Mouse (Mus musculus): ENCODE measurements at regions not wholly inside any gene's neighbourhood (a gene's known extent, or its start where the extent isn't known, plus 50 kb on each side); places are given as distances from the start of the nearest gene placed in this dataset.

GRCm38 (mm10) chr14:62171256-62172047 is 120.9 kb upstream of the Rnaseh2b start:
- no peak overlapping the region for H3K9ac ChIP-seq
- H3K9me3 ChIP-seq, result no peaks in the 10 kb centered on the region
- H3K36me3 ChIP-seq, result no peaks in the 10 kb centered on the region
- no peak overlapping the region for H3K4me3 ChIP-seq
- WGBS, result 73% methylated on average over 15 of the region's 15 CpGs
- H3K27me3 ChIP-seq, result no peaks in the 10 kb centered on the region
- no peak overlapping the region for H3K4me2 ChIP-seq
- H3K4me1 ChIP-seq (replicated peaks), result peaks cover 25% of the 10 kb centered on the region
- H3K27ac ChIP-seq, result no peak overlapping the region
- no peak for ATAC-seq (ENCODE audit: low FRiP score)

GRCm38 (mm10) chr14:62173835-62174530 is 118.4 kb upstream of the Rnaseh2b start:
- Histone ChIP-seq H3K36me3 (no peaks in the 10 kb centered on the region), H3K4me1 (replicated peaks) (peaks cover 25% of the 10 kb centered on the region), H3K9ac (no peak overlapping the region), H3K4me2 (0 out of 2 replicates have a peak overlapping the region, but pooled peaks have one; percentile 29), H3K9me3 (no peaks in the 10 kb centered on the region), H3K27me3 (no peaks in the 10 kb centered on the region), H3K4me3 (no peak overlapping the region), H3K27ac (peak overlapping the region; percentile 8; the same call in 1 of the 2 replicates)
- ATAC-seq (ENCODE audit: low FRiP score), result peak; percentile 52; the same call in 1 of the 2 replicates
- WGBS, result 38% methylated on average over 16 of the region's 16 CpGs

- Histone ChIP-seq H3K4me1 (replicated peaks) (peaks cover 25% of the 10 kb centered on the region), H3K36me3 (no peaks in the 10 kb centered on the region), H3K4me2 (no peak overlapping the region), H3K27ac (no peak overlapping the region), H3K4me3 (no peak overlapping the region), H3K9ac (no peak overlapping the region), H3K27me3 (no peaks in the 10 kb centered on the region), H3K9me3 (no peaks in the 10 kb centered on the region)
- ATAC-seq (ENCODE audit: low FRiP score), result no peak
- 63% methylated on average over 12 of the region's 12 CpGs for WGBS
Measured at GRCm38 (mm10) chr14:62175384-62176048, 116.9 kb upstream of the Rnaseh2b start.

- no peak overlapping the region for H3K27ac ChIP-seq
- no peaks in the 10 kb centered on the region for H3K27me3 ChIP-seq
- no peak for ATAC-seq (ENCODE audit: low FRiP score)
- no peaks in the 10 kb centered on the region for H3K9me3 ChIP-seq
- no peak overlapping the region for H3K4me3 ChIP-seq
- peaks cover 25% of the 10 kb centered on the region for H3K4me1 ChIP-seq (replicated peaks)
- no peak overlapping the region for H3K4me2 ChIP-seq
- 89% methylated on average over 5 of the region's 5 CpGs for WGBS
- H3K9ac ChIP-seq, result no peak overlapping the region
- H3K36me3 ChIP-seq, result no peaks in the 10 kb centered on the region
Measured at GRCm38 (mm10) chr14:62177509-62177908, 114.9 kb upstream of the Rnaseh2b start.

- Histone ChIP-seq H3K9me3 (no peaks in the 10 kb centered on the region), H3K27ac (no peak overlapping the region), H3K9ac (no peak overlapping the region), H3K27me3 (0 out of 2 replicates have a peak, but pooled peaks cover 4% of the 10 kb centered on the region), H3K4me3 (no peak overlapping the region), H3K4me2 (no peak overlapping the region), H3K36me3 (no peaks in the 10 kb centered on the region), H3K4me1 (replicated peaks) (no peaks in the 10 kb centered on the region)
- WGBS, result 77% methylated on average over 11 of the region's 11 CpGs
- no peak for ATAC-seq (ENCODE audit: low FRiP score)
Measured at GRCm38 (mm10) chr14:62187360-62187759, 105.0 kb upstream of the Rnaseh2b start.

GRCm38 (mm10) chr14:62188147-62188885 is 104.1 kb upstream of the Rnaseh2b start:
- Histone ChIP-seq H3K4me2 (no peak overlapping the region), H3K4me3 (no peak overlapping the region), H3K9me3 (no peaks in the 10 kb centered on the region), H3K27ac (no peak overlapping the region), H3K4me1 (replicated peaks) (0 out of 2 replicates have a peak, but pooled peaks cover 4% of the 10 kb centered on the region), H3K36me3 (no peaks in the 10 kb centered on the region), H3K9ac (no peak overlapping the region), H3K27me3 (0 out of 2 replicates have a peak, but pooled peaks cover 4% of the 10 kb centered on the region)
- no peak for ATAC-seq (ENCODE audit: low FRiP score)
- WGBS, result 74% methylated on average over 7 of the region's 7 CpGs

GRCm38 (mm10) chr14:62191624-62192023 is 100.8 kb upstream of the Rnaseh2b start:
- H3K9me3 ChIP-seq, result no peaks in the 10 kb centered on the region
- H3K4me1 ChIP-seq (replicated peaks), result 0 out of 2 replicates have a peak, but pooled peaks cover 5% of the 10 kb centered on the region
- H3K4me2 ChIP-seq, result no peak overlapping the region
- no peaks in the 10 kb centered on the region for H3K36me3 ChIP-seq
- H3K4me3 ChIP-seq, result no peak overlapping the region
- 0 out of 2 replicates have a peak, but pooled peaks cover 4% of the 10 kb centered on the region for H3K27me3 ChIP-seq
- no peak overlapping the region for H3K27ac ChIP-seq
- H3K9ac ChIP-seq, result no peak overlapping the region
- WGBS, result 86% methylated on average over 2 of the region's 2 CpGs
- ATAC-seq (ENCODE audit: low FRiP score), result no peak

GRCm38 (mm10) chr14:62192814-62193213 is 99.6 kb upstream of the Rnaseh2b start:
- 34% methylated on average over 8 of the region's 8 CpGs for WGBS
- Histone ChIP-seq H3K9me3 (no peaks in the 10 kb centered on the region), H3K4me1 (replicated peaks) (0 out of 2 replicates have a peak, but pooled peaks cover 8% of the 10 kb centered on the region), H3K36me3 (no peaks in the 10 kb centered on the region), H3K27me3 (0 out of 2 replicates have a peak, but pooled peaks cover 4% of the 10 kb centered on the region), H3K27ac (no peak overlapping the region), H3K9ac (no peak overlapping the region), H3K4me2 (no peak overlapping the region), H3K4me3 (no peak overlapping the region)
- no peak for ATAC-seq (ENCODE audit: low FRiP score)

- H3K4me3 ChIP-seq, result no peak overlapping the region
- no peak for ATAC-seq (ENCODE audit: low FRiP score)
- no peak overlapping the region for H3K27ac ChIP-seq
- 46% methylated on average over 4 of the region's 4 CpGs for WGBS
- H3K27me3 ChIP-seq, result 0 out of 2 replicates have a peak, but pooled peaks cover 4% of the 10 kb centered on the region
- no peak overlapping the region for H3K9ac ChIP-seq
- 0 out of 2 replicates have a peak, but pooled peaks cover 8% of the 10 kb centered on the region for H3K4me1 ChIP-seq (replicated peaks)
- H3K9me3 ChIP-seq, result no peaks in the 10 kb centered on the region
- H3K36me3 ChIP-seq, result no peaks in the 10 kb centered on the region
- no peak overlapping the region for H3K4me2 ChIP-seq
Measured at GRCm38 (mm10) chr14:62193371-62193770, 99.0 kb upstream of the Rnaseh2b start.

- ATAC-seq (ENCODE audit: low FRiP score), result no peak
Measured at GRCm38 (mm10) chr14:62196776-62197175, 95.6 kb upstream of the Rnaseh2b start.

GRCm38 (mm10) chr14:62198476-62199190 is 93.8 kb upstream of the Rnaseh2b start:
- Histone ChIP-seq H3K4me3 (no peak overlapping the region), H3K4me2 (no peak overlapping the region), H3K36me3 (no peaks in the 10 kb centered on the region), H3K4me1 (replicated peaks) (0 out of 2 replicates have a peak, but pooled peaks cover 2% of the 10 kb centered on the region), H3K27me3 (no peaks in the 10 kb centered on the region), H3K9ac (no peak overlapping the region), H3K27ac (no peak overlapping the region), H3K9me3 (no peaks in the 10 kb centered on the region)
- ATAC-seq (ENCODE audit: low FRiP score), result no peak
- 54% methylated on average over 6 of the region's 6 CpGs for WGBS

More at GRCm38 (mm10) chr14:62196776-62197175, 95.6 kb upstream of the Rnaseh2b start:
- Histone ChIP-seq H3K4me3 (no peak overlapping the region), H3K9ac (no peak overlapping the region), H3K4me1 (replicated peaks) (0 out of 2 replicates have a peak, but pooled peaks cover 8% of the 10 kb centered on the region), H3K36me3 (no peaks in the 10 kb centered on the region), H3K27me3 (no peaks in the 10 kb centered on the region), H3K9me3 (no peaks in the 10 kb centered on the region), H3K4me2 (no peak overlapping the region), H3K27ac (no peak overlapping the region)
- WGBS, result 73% methylated on average over 4 of the region's 4 CpGs
